Mouse (Mus musculus): Measurements from ENCODE around the gene Ppp1r16b.

Gene Ppp1r16b

GRCm38 (mm10) chr2:158771066-158771763, 106.0 kb downstream of the Ppp1r16b start:
- DNase-seq = no peak

DNA sequence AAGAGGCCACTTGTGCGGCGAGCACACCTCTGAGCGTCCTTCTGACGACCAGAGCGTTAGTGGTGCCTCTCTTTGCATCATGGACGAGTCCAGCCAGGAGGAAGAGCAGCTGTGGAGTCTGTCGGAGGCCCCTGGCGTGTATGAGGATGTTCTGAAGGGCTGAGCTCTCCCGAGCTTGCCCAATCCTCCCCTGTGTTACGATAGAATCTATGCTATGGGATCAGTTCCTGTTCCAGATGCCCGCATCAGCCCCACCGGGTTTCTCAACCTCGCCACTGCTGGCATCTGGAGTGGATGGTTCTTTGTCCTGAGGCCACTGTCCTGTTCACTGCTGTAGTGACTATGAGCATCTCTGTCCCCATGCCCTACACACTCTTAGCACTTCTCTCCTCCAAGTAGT, 107.6 kb downstream of the Ppp1r16b start:
- DNase-seq = no peak

- no peak for DNase-seq
Observed at GRCm38 (mm10) chr2:158774886-158775285, 109.7 kb downstream of the Ppp1r16b start.

DNA sequence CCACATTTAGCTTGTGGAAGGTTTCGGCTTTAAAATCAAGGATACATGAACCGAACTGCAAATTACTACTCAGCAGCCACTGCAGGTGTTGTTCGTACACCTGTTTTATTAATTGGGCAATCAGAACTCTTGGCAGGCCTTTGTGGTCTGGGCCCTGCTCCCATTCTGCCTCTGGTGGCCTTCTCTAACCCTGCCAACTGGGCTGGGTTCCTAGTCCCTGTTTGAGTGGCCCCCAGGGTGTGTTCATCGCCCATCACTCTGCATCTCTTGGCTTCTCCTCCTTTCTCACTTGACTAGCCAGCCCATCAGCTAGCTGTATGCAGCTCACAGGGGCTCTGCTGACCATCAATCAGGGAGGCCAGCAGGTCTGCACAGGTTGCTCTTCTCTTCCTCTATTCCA, 111.5 kb downstream of the Ppp1r16b start:
- no peak for DNase-seq

DNA sequence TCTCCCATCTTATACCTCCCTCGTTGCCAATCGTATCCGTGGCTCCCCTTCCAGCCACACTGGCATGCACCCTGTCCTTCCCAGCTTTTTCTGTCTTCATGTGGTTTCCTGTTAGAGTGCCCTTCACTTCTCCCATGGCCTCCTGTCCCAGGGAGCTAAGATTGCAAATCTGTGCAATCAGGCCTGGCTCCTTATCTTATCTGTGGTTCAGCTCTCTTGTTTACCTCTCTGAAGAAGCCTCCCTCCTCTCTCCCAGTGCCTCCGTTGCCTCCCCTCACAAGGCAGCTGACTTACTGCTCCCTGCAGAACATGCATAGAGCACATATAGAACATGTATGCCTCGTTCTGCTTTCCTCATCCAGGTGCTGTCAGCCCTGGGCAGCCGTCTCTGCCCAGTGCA, 112.3 kb downstream of the Ppp1r16b start:
- DNase-seq = no peak

GRCm38 (mm10) chr2:158778349-158778748, 113.2 kb downstream of the Ppp1r16b start:
- no peak for DNase-seq

- no peak for DNase-seq
Observed at GRCm38 (mm10) chr2:158781126-158781525, 115.9 kb downstream of the Ppp1r16b start.

DNA sequence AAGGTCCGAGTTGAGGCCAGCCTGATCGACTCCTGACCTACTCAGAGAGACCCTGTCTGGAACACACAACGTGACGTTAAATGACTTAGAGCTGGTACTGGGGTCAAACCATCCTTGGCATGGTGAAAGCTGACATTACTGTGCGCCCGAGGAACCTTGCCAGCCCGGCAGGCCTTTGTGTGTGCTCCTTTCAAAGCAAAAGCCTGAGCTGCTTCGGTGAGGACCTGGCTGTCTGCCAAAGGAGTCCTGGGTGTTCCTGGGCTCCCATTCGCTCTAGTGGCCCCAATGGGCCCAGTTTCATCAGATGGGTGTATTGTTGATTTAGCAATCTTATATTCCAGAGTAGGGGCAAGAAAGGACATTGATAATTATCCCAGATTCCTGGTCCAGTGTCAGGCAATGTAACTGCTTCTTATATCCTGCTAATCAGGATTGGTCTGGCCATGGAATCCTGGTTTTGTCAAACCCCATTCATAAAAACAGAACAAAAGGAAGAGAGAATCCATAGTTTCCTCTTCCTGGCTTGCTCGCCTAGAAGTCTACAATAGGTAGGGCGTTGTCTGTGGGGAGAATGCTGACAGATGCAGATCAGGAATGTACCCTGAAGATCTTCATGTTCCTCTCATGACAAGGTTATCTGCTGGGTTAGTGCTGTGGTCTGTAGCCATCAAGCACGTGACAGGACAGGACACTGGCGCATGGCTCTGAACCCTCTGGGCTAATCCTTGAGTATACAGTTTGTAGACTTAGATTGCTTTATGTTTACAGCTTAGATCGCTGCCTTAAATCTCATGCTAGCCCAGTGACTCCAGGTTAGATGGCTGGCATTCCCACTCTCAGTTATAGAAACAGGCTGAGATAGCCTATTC, 122.0 kb downstream of the Ppp1r16b start:
- DNase-seq = no peak

DNA sequence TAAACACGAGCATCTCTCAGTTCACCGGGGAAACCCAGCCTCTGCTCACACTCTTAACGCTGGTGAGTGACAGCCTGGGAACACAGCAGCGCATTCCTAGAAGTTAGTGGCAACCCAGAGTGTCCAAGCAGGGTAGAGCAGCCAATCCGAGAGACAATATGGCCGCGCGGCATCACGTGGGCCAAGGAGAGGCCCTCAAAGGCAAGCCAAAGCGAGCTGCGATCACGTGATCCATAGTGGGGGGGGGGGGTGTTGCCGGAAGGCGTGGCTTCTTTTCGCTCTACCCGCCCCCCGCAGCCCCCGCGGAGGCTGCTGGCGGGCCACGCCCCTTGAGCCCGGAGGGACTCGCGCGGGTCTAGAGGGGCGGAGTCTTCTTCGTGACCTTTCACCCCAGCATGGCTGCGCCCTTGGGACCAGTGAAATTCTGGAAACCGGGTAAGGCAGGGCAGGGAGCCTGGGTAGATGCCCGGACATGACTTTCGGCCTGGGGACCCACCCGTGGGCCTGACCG, 129.4 kb downstream of the Ppp1r16b start, which contains the start of gene Dhx35:
TSS of gene Dhx35 (plus strand) at position 314 of the 511 bp plus-strand sequence.
- DNase-seq = peak; percentile 97

GRCm38 (mm10) chr2:158795043-158795442, 129.8 kb downstream of the Ppp1r16b start:
- DNase-seq = no peak

DNA sequence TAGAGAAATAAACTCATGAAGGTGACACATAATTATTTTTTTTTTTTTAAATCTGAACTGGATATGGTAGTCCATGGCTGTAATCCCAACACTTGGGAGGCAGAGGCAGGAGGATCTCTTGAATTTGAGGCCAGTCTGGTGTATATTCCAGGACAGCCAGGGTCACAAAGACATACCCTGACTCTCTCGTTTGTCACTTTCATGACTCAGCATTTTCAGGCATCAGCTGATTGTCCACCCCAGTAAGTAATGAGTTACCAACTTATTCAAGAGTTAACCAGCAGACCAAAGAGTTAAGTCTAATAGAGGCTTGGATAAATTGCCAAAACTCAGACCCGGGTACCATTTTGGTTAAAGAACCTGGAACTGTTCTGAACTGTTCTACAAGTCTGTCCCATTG, 130.7 kb downstream of the Ppp1r16b start:
- DNase-seq = peak; percentile 6

- no peak for DNase-seq
Observed at GRCm38 (mm10) chr2:158799328-158799727, 134.1 kb downstream of the Ppp1r16b start.

DNA sequence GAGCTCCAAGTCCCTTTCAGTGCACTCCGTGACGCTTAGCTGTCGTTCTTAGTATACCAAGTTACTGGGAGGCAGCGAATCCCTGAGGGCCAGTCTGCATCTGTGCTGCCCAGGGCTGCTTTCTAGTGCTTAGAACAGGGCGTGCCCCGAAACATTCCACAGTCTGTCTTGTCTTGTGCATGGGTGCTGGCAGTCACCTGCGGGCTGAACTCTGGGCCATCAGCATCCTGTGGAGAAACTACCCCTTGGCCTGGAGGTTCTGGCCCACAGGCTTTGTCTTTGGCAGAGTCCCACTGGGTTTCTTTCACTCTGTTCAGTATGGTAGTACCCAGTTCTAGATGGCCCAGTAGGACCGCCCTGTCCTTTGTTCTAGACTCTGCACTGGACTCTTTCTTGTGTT, 135.6 kb downstream of the Ppp1r16b start:
- no peak for DNase-seq

DNA sequence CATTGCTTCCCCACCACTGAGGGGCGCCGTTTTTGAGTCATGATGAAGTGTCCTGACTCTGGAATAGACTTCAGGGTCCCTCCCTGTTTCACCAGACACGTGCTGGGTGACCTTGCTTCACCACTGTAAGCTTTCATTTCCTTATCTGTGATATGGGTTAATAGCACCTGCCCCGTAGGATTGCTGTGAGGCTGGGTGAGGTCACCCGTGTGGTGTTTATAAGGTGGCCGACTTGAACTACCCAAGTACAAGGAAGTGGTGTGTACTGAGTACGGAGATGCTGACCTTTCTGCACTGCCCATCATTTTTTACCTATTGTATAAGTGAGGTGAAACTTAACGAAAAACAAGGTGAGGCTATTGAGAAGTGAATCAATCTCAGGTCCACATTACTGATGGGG, 138.4 kb downstream of the Ppp1r16b start:
- DNase-seq = no peak

GRCm38 (mm10) chr2:158815686-158816085, 150.5 kb downstream of the Ppp1r16b start:
- no peak for DNase-seq

Data from kidney, adult 9 months (tissue).